Mouse (Mus musculus) hindbrain, embryonic 12.5 days (tissue): ENCODE data around the gene Gpr158. TPM values are rescaled to one million over a fixed set of nuclear protein-coding genes. Genes with fewer than 3 reads are reported as not detected.
A peak's percentile ranks its signal among the peaks of the same experiment; 100 is the strongest.

Source experiments
- ATAC-seq: fragments of 200-750 bp; cut with Nextera tagmentation; 2 replicates; pipeline ENCODE4 v1.8.0; 2017; ENCODE audit warnings: moderate TSS enrichment; ENCODE audit not compliant: low FRiP score
- H3K27ac ChIP-seq: fragments of 300-500 bp; sonication (generic); 2 replicates; pipeline ENCODE4 v1.5.1; 2016; ENCODE audit warnings: mild to moderate bottlenecking
- H3K27me3 ChIP-seq: fragments of 300-500 bp; sonication (generic); 2 replicates; pipeline ENCODE4 v1.6.1; 2016; ENCODE audit warnings: mild to moderate bottlenecking
- H3K36me3 ChIP-seq: fragments of 300-500 bp; sonication (generic); 2 replicates; pipeline ENCODE4 v1.6.1; 2016; ENCODE audit warnings: mild to moderate bottlenecking
- H3K4me1 ChIP-seq: fragments of 300-500 bp; sonication (generic); 2 replicates; pipeline ENCODE4 v1.6.1; 2016
- H3K4me2 ChIP-seq: fragments of 300-500 bp; sonication (generic); replicated peaks from 2 replicates; pipeline ENCODE4 v1.6.1; 2016; ENCODE audit warnings: mild to moderate bottlenecking
- H3K4me3 ChIP-seq: fragments of 300-500 bp; sonication (generic); 2 replicates; pipeline ENCODE4 v1.5.1; 2016; ENCODE audit warnings: mild to moderate bottlenecking
- H3K9ac ChIP-seq: fragments of 300-500 bp; sonication (generic); 2 replicates; pipeline ENCODE4 v1.6.1; 2016; ENCODE audit warnings: mild to moderate bottlenecking, moderate library complexity
- H3K9me3 ChIP-seq: fragments of 300-500 bp; sonication (generic); replicated peaks from 2 replicates; pipeline ENCODE4 v1.6.1; 2016; ENCODE audit warnings: mild to moderate bottlenecking
- WGBS: fragments of 180-500 bp; shearing (Covaris S2); methylation state at CpG from one replicate; pipeline ENCODE4 v1.1.7; 2016; 5-methylcytosine and 5-hydroxymethylcytosine counted together
- polyA plus RNA-seq: library from polyadenylated mRNA; unstranded; fragments of >200 nt; fragmentation: Nextera tagmentation; extraction: Ambion mirVana; gene quantifications from 2 replicates; pipeline ENCODE4 v1.2.1, GENCODE M21; 2016

The Gpr158 gene
- polyA plus RNA-seq, result 1.4 TPM in 2 replicates

- Histone ChIP-seq H3K27me3 (peaks cover 33% of the 10 kb centered on the region), H3K27ac (peak within 1 kb of the TSS; percentile 71), H3K36me3 (no peaks in the 10 kb centered on the region), H3K4me2 (peak within 1 kb of the TSS; percentile 73), H3K4me3 (peak within 1 kb of the TSS; percentile 55), H3K4me1 (peaks cover 10% of the 10 kb centered on the region), H3K9ac (peak within 1 kb of the TSS; percentile 48), H3K9me3 (no peaks in the 10 kb centered on the region)
- under 1% methylated on average over 43 of the region's 43 CpGs for WGBS
- ATAC-seq, result peak; percentile 99
These were observed at the start of gene Gpr158 for GRCm38 (mm10) chr2:21367345-21368111. TSS of gene Gpr158 (plus strand) at chr2:21367542.

- Histone ChIP-seq H3K27me3 (no peaks in the 10 kb centered on the region), H3K27ac (no peak overlapping the region), H3K4me3 (no peak overlapping the region), H3K36me3 (no peaks in the 10 kb centered on the region), H3K4me1 (no peaks in the 10 kb centered on the region), H3K4me2 (no peak overlapping the region), H3K9ac (no peak overlapping the region), H3K9me3 (no peaks in the 10 kb centered on the region)
- 79% methylated on average over 5 of the region's 5 CpGs for WGBS
- ATAC-seq, result no peak
These were observed 23.5 kb upstream of the Gpr158 start for GRCm38 (mm10) chr2:21343821-21344220.

- Histone ChIP-seq H3K27ac (no peak overlapping the region), H3K9ac (peak overlapping the region; percentile 48), H3K9me3 (no peaks in the 10 kb centered on the region), H3K4me3 (peak overlapping the region; percentile 55), H3K4me2 (peak overlapping the region; percentile 73), H3K27me3 (peaks cover 33% of the 10 kb centered on the region), H3K4me1 (peaks cover 10% of the 10 kb centered on the region), H3K36me3 (no peaks in the 10 kb centered on the region)
- 16% methylated on average over 44 of the region's 44 CpGs for WGBS
- ATAC-seq, result 0 out of 2 replicates have a peak, but pooled peaks have one; percentile 16
These were observed 1.2 kb downstream of the Gpr158 start for GRCm38 (mm10) chr2:21368351-21369170.

- H3K4me1 ChIP-seq, result peaks cover 10% of the 10 kb centered on the region
- H3K9ac ChIP-seq, result no peak overlapping the region
- peaks cover 33% of the 10 kb centered on the region for H3K27me3 ChIP-seq
- peak overlapping the region; percentile 55; the same call in 1 of the 2 replicates for H3K4me3 ChIP-seq
- H3K27ac ChIP-seq, result no peak overlapping the region
- no peak for ATAC-seq
- peak overlapping the region; percentile 73 for H3K4me2 ChIP-seq
- 50% methylated on average over 6 of the region's 6 CpGs for WGBS
- H3K9me3 ChIP-seq, result no peaks in the 10 kb centered on the region
- no peaks in the 10 kb centered on the region for H3K36me3 ChIP-seq
These were observed 1.8 kb downstream of the Gpr158 start for GRCm38 (mm10) chr2:21369171-21369485.

GRCm38 (mm10) chr2:21369556-21369955, 2.2 kb downstream of the Gpr158 start:
- Histone ChIP-seq H3K27me3 (peaks cover 33% of the 10 kb centered on the region), H3K27ac (no peak overlapping the region), H3K4me1 (peaks cover 10% of the 10 kb centered on the region), H3K4me3 (no peak overlapping the region), H3K9me3 (no peaks in the 10 kb centered on the region), H3K9ac (no peak overlapping the region), H3K4me2 (no peak overlapping the region), H3K36me3 (no peaks in the 10 kb centered on the region)
- ATAC-seq, result no peak
- WGBS, result 72% methylated on average over 2 of the region's 2 CpGs

GRCm38 (mm10) chr2:21379516-21379915, 12.2 kb downstream of the Gpr158 start:
- Histone ChIP-seq H3K9me3 (no peaks in the 10 kb centered on the region), H3K4me3 (no peak overlapping the region), H3K4me2 (no peak overlapping the region), H3K36me3 (no peaks in the 10 kb centered on the region), H3K27me3 (no peaks in the 10 kb centered on the region), H3K27ac (no peak overlapping the region), H3K4me1 (no peaks in the 10 kb centered on the region), H3K9ac (no peak overlapping the region)
- 80% methylated on average over 2 of the region's 2 CpGs for WGBS
- no peak for ATAC-seq

- no peaks in the 10 kb centered on the region for H3K9me3 ChIP-seq
- no peak overlapping the region for H3K4me2 ChIP-seq
- H3K9ac ChIP-seq, result no peak overlapping the region
- H3K4me3 ChIP-seq, result no peak overlapping the region
- no peak overlapping the region for H3K27ac ChIP-seq
- no peaks in the 10 kb centered on the region for H3K36me3 ChIP-seq
- H3K27me3 ChIP-seq, result no peaks in the 10 kb centered on the region
- H3K4me1 ChIP-seq, result no peaks in the 10 kb centered on the region
- WGBS, result 7% methylated on average over 2 of the region's 2 CpGs
- ATAC-seq, result no peak
These were observed 25.4 kb downstream of the Gpr158 start for GRCm38 (mm10) chr2:21392727-21393126.

GRCm38 (mm10) chr2:21397347-21397746, 30.0 kb downstream of the Gpr158 start:
- H3K9me3 ChIP-seq, result no peaks in the 10 kb centered on the region
- ATAC-seq, result no peak
- H3K27me3 ChIP-seq, result no peaks in the 10 kb centered on the region
- H3K4me3 ChIP-seq, result no peak overlapping the region
- H3K4me1 ChIP-seq, result no peaks in the 10 kb centered on the region
- WGBS, result 82% methylated on average over 12 of the region's 12 CpGs
- H3K4me2 ChIP-seq, result no peak overlapping the region
- H3K36me3 ChIP-seq, result no peaks in the 10 kb centered on the region
- H3K27ac ChIP-seq, result no peak overlapping the region
- no peak overlapping the region for H3K9ac ChIP-seq

- Histone ChIP-seq H3K4me1 (no peaks in the 10 kb centered on the region), H3K36me3 (no peaks in the 10 kb centered on the region), H3K4me2 (no peak overlapping the region), H3K4me3 (no peak overlapping the region), H3K27ac (no peak overlapping the region), H3K27me3 (no peaks in the 10 kb centered on the region), H3K9ac (no peak overlapping the region), H3K9me3 (no peaks in the 10 kb centered on the region)
- 60% methylated on average over 3 of the region's 3 CpGs for WGBS
- peak; percentile 58 for ATAC-seq
These were observed 32.3 kb downstream of the Gpr158 start for GRCm38 (mm10) chr2:21399657-21400056.

- ATAC-seq, result no peak
- Histone ChIP-seq H3K4me3 (no peak overlapping the region), H3K4me1 (no peaks in the 10 kb centered on the region), H3K27me3 (no peaks in the 10 kb centered on the region), H3K9me3 (no peaks in the 10 kb centered on the region), H3K9ac (no peak overlapping the region), H3K36me3 (no peaks in the 10 kb centered on the region), H3K27ac (no peak overlapping the region), H3K4me2 (no peak overlapping the region)
- 79% methylated on average over 3 of the region's 3 CpGs for WGBS
These were observed 38.3 kb downstream of the Gpr158 start for GRCm38 (mm10) chr2:21405617-21406016.

GRCm38 (mm10) chr2:21407443-21407985, 40.2 kb downstream of the Gpr158 start:
- H3K27me3 ChIP-seq, result no peaks in the 10 kb centered on the region
- H3K9me3 ChIP-seq, result no peaks in the 10 kb centered on the region
- H3K27ac ChIP-seq, result no peak overlapping the region
- H3K4me1 ChIP-seq, result no peaks in the 10 kb centered on the region
- H3K4me3 ChIP-seq, result no peak overlapping the region
- no peaks in the 10 kb centered on the region for H3K36me3 ChIP-seq
- 90% methylated on average over 2 of the region's 2 CpGs for WGBS
- no peak overlapping the region for H3K4me2 ChIP-seq
- no peak for ATAC-seq
- no peak overlapping the region for H3K9ac ChIP-seq

GRCm38 (mm10) chr2:21408821-21409220, 41.5 kb downstream of the Gpr158 start:
- Histone ChIP-seq H3K4me1 (no peaks in the 10 kb centered on the region), H3K9ac (no peak overlapping the region), H3K27ac (no peak overlapping the region), H3K9me3 (no peaks in the 10 kb centered on the region), H3K4me3 (no peak overlapping the region), H3K36me3 (no peaks in the 10 kb centered on the region), H3K4me2 (no peak overlapping the region), H3K27me3 (no peaks in the 10 kb centered on the region)
- ATAC-seq, result no peak
- 77% methylated on average over 3 of the region's 3 CpGs for WGBS
